Mouse (Mus musculus) frontal cortex, adult 2 months (tissue): Measurements from ENCODE around the gene Rab8a. TPM values are rescaled to one million over a fixed set of nuclear protein-coding genes. Genes with fewer than 3 reads are reported as not detected.
A peak's percentile ranks its signal among the peaks of the same experiment; 100 is the strongest.

Source experiments
- DNase-seq, 2 experiments: peaks; one replicate each; pipeline ENCODE4 v3.0.0; 2022; ENCODE audit warnings: low spot score in 1 of 2; ENCODE audit errors: extremely low spot score in 1 of 2
- polyA plus RNA-seq: library from polyadenylated mRNA; depleted of rRNA; stranded (reverse); fragments of >200 nt; gene quantifications from 2 replicates; pipeline ENCODE4 v1.2.3, GENCODE M21; 2012

The Rab8a gene
- polyA plus RNA-seq, 1 experiment, result 63.4 TPM

DNA sequence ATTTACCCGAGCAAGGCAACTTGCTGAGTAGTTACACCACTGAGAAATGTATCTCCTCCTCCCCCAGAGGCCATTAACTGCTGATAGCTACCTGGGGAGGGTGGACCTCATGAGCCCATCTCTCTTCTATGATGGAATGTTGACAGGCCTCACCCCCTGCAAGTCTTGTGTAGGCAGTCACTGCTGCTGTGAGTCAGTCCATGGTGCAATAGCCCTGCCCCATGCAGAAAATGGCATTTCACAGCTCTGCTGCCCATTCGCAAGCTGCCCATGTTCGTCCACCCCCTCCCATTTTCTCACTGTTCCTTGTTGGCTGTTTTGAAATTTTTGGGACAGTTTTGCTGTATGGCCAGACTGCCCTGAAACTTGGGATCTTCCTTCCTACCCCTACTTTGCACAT lies 15.5 kb upstream of the Rab8a start:
- DNase-seq, result no peak

- no peak for DNase-seq
These were observed 14.9 kb upstream of the Rab8a start for GRCm38 (mm10) chr8:72146056-72146455.

GRCm38 (mm10) chr8:72146556-72146955 lies 14.4 kb upstream of the Rab8a start:
- no peak for DNase-seq

- DNase-seq, result no peak
These were observed 13.7 kb upstream of the Rab8a start for GRCm38 (mm10) chr8:72147266-72147665.

DNA sequence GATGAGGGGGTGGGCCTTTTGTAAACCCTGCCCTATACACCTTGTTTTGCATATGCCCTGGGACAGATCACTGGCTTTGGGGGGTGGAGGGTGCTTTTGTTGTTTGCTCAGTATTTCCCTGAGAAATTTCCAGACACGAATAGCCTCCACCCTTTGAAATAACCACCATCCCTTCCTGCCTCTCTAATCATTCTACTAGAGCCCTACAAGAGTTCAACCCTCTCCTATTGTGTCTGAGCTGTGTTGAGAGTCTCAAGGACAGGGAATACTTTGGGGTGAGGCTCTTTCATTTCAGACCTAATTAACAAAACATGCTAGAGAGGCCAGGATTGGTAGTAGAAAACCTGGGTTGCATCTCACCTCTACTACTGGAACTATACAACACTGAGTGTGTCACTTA lies 11.9 kb upstream of the Rab8a start:
- no peak for DNase-seq

DNA sequence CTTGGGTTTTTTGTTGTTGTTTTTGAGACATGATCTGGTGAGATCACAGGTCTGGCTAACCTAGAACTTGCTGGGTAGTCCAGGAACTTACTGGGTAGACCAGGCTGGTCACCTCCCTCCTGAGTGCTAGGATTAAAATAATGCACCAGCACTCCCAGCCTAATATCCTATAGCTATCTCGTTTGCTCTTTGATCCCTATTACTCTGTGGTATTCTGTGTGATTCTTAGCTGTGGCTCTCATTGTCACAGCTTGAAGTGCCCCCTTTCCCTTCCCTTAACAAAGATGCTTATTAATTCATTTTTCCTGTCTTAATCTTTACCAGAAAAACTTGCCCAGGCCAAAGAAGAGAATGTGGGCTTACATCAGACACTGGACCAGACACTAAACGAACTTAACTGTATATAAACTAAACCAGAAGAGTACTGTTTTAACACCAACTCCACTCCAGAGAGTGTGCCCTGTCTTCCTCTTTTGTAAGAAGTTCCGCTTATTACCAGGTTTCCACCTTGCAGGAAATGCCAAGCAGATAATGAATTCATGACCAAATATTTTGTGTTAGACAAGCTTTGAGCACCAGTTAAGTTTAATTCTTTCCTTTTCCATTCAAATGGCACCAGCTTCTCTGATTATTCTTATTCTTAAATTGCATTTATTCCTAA lies 9.5 kb upstream of the Rab8a start:
- DNase-seq, result no peak

- DNase-seq, result no peak
These were observed 7.6 kb upstream of the Rab8a start for GRCm38 (mm10) chr8:72153382-72153781.

DNA sequence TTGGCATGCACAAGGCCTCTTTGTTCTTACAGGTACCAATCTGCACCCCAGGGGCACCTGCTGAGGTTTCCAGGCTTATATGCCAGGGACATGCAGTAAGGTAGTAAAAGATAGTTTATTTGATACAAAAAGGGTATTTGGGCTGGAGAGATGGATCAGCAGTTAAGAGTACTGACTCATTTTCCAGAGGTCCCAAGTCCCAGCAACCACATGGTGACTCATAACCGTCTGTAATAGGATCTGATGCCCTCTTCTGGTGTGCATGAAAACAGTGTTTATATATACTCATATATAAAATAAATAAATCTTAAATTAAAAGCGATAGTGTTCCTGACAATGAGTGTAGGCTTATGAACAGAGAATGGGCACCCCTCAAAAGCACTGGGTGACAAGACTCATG lies 2.9 kb upstream of the Rab8a start:
- no peak for DNase-seq

- no peak for DNase-seq
These were observed 2.3 kb upstream of the Rab8a start for GRCm38 (mm10) chr8:72158726-72159125.

DNA sequence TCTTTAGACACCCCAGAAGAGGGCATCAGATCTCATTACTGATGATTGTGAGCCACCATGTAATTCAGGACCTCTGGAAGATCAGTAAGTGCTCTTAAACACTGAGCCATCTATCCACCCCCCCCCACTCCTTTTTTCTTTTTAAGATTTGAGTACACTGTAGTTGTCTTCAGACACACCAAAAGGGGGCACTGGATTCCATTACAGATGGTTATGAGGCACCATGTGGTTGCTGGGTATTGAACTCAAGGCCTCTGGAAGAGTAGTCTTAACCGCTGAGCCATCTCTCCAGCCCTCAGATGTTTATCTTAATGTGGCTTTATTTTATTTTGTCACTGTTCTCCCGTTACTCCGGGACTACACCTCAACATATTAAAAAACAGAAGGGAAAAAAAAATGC lies 993 bp upstream of the Rab8a start:
- no peak for DNase-seq

- DNase-seq, result no peak
These were observed 1.8 kb downstream of the Rab8a start for GRCm38 (mm10) chr8:72162821-72163220.

DNA sequence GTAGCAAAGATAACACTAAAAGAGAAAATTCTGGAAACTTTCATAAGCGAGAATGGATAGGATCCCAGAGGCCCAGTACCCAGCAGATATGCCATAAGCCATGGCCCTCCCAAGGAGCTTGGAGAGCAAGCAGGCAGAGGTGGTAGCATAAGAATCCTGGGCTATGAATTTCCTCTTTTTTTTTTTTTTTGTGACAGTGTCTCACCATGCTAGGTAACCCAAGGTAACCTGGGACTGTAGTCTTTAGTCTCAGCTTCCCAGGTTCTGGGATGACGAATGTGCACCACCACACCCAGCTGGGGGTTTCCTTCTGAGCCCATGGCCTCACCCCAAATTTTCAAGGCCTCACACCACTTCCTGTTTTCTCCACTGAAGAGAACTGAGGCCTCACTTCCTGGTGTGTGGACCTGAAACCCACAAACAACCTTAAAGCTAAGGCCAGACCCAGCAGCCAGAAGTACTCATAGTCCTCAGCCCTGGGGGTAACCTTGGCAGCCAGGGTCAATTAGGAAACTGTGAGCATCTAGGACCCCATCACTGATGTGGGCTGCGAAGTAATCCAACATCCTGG lies 8.2 kb downstream of the Rab8a start:
- no peak for DNase-seq

DNA sequence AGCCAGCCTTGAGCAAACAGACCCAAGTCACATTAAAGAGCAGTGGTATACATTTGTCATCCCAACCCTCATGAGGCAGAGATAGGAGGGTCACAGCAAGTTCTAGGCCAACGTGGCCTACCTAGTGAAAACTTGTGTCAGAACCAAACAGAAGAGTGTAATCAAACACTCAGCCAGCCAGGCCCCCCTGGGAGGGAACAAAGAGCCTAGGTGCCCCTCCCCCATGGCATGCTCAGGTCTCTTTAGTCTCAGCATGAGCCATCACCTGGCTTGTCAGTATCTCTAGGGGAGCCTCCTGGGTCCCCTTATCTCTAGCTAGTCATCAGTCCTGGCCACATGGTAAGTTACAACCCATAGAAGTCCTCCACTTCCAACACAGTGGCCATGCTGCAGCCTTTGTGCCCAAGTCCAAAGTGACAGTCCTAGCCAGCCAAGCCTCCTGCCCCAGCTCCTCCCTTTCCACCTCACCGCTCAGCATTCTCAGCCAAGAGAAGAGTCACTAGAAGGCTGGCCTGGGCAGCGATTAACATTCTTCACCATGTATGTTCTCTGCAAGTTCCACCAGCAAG lies 8.8 kb downstream of the Rab8a start:
- no peak for DNase-seq

- DNase-seq, result peak; percentile 35 to 87
These were observed 16.4 kb downstream of the Rab8a start for GRCm38 (mm10) chr8:72177346-72177925.

DNA sequence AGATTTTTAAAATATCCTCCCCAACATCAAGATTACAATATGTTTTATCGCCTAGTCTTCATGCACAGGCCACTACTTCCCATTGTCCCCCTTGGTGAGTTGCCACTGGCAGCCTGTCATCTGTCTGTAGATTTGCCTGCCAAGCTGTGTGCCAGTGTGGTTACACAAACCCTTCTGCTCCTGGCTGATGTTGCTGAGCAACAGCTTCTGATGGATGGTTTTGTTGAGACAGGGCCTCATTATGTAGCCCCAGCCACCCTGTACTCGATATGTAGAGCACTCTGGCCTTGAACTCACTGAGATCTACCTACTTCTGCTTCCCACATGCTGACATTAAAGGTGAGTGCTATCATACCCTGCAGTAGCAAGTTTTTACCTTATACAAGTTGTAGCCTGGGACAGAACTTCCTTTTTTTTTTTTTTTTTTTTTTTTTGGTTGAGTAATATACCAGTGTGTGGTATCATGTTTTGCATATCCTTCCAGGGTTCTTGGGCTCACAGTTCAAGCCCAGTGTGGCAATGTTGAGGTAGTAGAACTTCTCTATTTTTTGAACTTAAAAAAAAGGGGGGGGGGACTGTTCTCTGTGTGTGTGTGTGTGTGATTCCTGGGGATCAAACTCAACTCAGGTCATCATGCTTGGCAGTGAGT lies 22.7 kb downstream of the Rab8a start:
- no peak for DNase-seq

DNA sequence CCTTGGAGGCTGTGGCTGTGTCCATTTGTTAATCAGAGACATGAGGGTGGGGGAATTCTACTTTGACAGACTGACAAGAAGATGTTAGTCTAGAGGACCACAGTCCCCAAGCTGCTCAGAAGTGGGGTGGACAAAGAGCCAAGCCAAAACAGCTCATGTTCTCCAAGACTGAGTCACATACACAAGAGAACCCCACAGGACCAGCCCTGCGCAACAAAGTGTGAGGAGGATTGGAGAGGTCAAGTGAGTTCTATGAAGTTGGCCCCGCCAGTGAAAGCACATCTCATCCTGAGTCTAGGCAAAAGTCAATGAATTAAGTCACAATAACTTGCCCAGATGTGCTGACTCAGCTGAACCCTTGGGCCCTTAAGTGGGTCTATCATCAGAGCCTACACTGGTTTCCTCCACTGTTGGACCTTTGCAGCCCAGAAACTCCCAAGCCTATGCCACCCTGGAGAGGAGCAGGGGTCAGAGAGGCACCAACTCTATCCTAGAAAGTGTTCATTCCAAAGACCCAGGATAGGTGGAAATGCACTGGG lies 26.9 kb downstream of the Rab8a start:
- no peak for DNase-seq

GRCm38 (mm10) chr8:72189417-72190214 lies 28.6 kb downstream of the Rab8a start, which contains the start of gene Hsh2d:
TSS of gene Hsh2d (plus strand) at chr8:72189638.
- DNase-seq, result no peak

- DNase-seq, result no peak
These were observed 29.2 kb downstream of the Rab8a start for GRCm38 (mm10) chr8:72190215-72190539.

GRCm38 (mm10) chr8:72192065-72192464 lies 31.1 kb downstream of the Rab8a start:
- DNase-seq, result no peak

- no peak for DNase-seq
These were observed 37.0 kb downstream of the Rab8a start for GRCm38 (mm10) chr8:72197997-72198396.
